Mouse (Mus musculus) forebrain, embryonic 13.5 days (tissue): ENCODE measurements around the gene Klhl26. TPM values are rescaled to one million over a fixed set of nuclear protein-coding genes. Genes with fewer than 3 reads are reported as not detected.

Experiments
- ATAC-seq: fragments of 200-750 bp; cut with Nextera tagmentation; 2 replicates; pipeline ENCODE4 v1.8.0; 2017
- H3K27ac ChIP-seq: fragments of 300-500 bp; sonication (generic); 2 replicates; pipeline ENCODE4 v1.5.1; 2015; ENCODE audit warnings: inconsistent platforms, mild to moderate bottlenecking, moderate library complexity
- H3K27me3 ChIP-seq: fragments of 300-500 bp; sonication (generic); 2 replicates; pipeline ENCODE4 v1.6.1; 2015; ENCODE audit warnings: mild to moderate bottlenecking, inconsistent platforms
- H3K36me3 ChIP-seq: fragments of 300-500 bp; sonication (generic); 2 replicates; pipeline ENCODE4 v1.6.1; 2015; ENCODE audit warnings: mild to moderate bottlenecking, inconsistent platforms; ENCODE audit not compliant: poor library complexity, severe bottlenecking
- H3K4me1 ChIP-seq: fragments of 300-500 bp; sonication (generic); 2 replicates; pipeline ENCODE4 v1.6.1; 2015; ENCODE audit warnings: inconsistent platforms
- H3K4me2 ChIP-seq: fragments of 300-500 bp; sonication (generic); 2 replicates; pipeline ENCODE4 v1.6.1; 2015; ENCODE audit warnings: inconsistent platforms, mild to moderate bottlenecking, moderate library complexity
- H3K4me3 ChIP-seq: fragments of 300-500 bp; sonication (generic); 2 replicates; pipeline ENCODE4 v1.5.1; 2015; ENCODE audit warnings: mild to moderate bottlenecking, inconsistent platforms
- H3K9ac ChIP-seq: fragments of 300-500 bp; sonication (generic); 2 replicates; pipeline ENCODE4 v1.6.1; 2015; ENCODE audit warnings: mild to moderate bottlenecking, inconsistent platforms
- H3K9me3 ChIP-seq: fragments of 300-500 bp; sonication (generic); replicated peaks from 2 replicates; pipeline ENCODE4 v1.6.1; 2016; ENCODE audit warnings: inconsistent platforms
- WGBS: fragments of 180-500 bp; shearing (Covaris S2); methylation state at CpG from one replicate; pipeline ENCODE4 v1.1.7; 2015; 5-methylcytosine and 5-hydroxymethylcytosine counted together
- polyA plus RNA-seq: library from polyadenylated mRNA; unstranded; fragments of >200 nt; fragmentation: Nextera tagmentation; extraction: Ambion mirVana; gene quantifications from 2 replicates; pipeline ENCODE4 v1.2.1, GENCODE M21; 2015

Gene Klhl26
- polyA plus RNA-seq, 1 experiment from 2014 or later = 15.3 TPM

DNA sequence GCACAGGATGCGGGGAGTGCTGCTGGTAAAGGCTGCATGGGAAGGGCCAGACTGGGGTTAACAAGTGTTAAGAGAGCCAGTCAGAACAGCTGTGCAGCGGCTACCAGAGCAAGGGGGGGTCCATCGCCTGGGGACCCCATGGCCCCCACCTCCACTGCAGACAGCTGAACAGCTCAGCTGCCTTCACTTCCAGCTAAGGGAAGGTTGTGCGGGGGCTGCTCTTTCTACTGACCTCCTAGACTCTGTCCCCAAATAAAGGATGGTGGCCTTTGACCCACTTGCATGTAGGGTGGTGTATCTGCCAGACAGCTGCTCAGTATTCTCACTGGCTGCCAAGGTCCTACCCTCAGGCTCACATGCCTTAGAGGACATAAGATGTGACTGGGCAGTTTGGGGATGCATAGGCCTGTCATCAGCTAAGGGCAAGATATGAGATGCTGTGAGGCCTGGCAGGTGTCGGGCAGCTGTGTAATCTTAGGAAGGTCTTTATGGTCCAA, 9.5 kb downstream of the Klhl26 start:
- Histone ChIP-seq H3K4me2 (no peak overlapping the region), H3K9ac (0 out of 2 replicates have a peak overlapping the region, but pooled peaks have one; percentile 8), H3K9me3 (no peaks in the 10 kb centered on the region)

GRCm38 (mm10) chr8:70466771-70467170, 10.0 kb downstream of the Klhl26 start:
- ATAC-seq = no peak
- Histone ChIP-seq H3K9me3 (no peaks in the 10 kb centered on the region), H3K27me3 (no peaks in the 10 kb centered on the region), H3K4me3 (no peak overlapping the region), H3K9ac (0 out of 2 replicates have a peak overlapping the region, but pooled peaks have one; percentile 8), H3K27ac (no peak overlapping the region), H3K4me2 (no peak overlapping the region), H3K4me1 (peaks cover 6% of the 10 kb centered on the region; the same call in 1 of the 2 replicates), H3K36me3 (peaks cover 9% of the 10 kb centered on the region; the same call in 1 of the 2 replicates)
- WGBS = 81% methylated on average over 11 of the region's 11 CpGs

More for the DNA sequence above, 9.5 kb downstream of the Klhl26 start:
- no peak overlapping the region for H3K4me3 ChIP-seq
- 84% methylated on average over 5 of the region's 5 CpGs for WGBS
- H3K27me3 ChIP-seq = no peaks in the 10 kb centered on the region
- ATAC-seq = no peak
- H3K27ac ChIP-seq = no peak overlapping the region
- H3K4me1 ChIP-seq = peaks cover 6% of the 10 kb centered on the region; the same call in 1 of the 2 replicates
- peaks cover 9% of the 10 kb centered on the region; the same call in 1 of the 2 replicates for H3K36me3 ChIP-seq

- no peaks in the 10 kb centered on the region for H3K27me3 ChIP-seq
- WGBS = 91% methylated on average over 4 of the region's 4 CpGs
These were observed 10.5 kb downstream of the Klhl26 start for GRCm38 (mm10) chr8:70466305-70466704.

DNA sequence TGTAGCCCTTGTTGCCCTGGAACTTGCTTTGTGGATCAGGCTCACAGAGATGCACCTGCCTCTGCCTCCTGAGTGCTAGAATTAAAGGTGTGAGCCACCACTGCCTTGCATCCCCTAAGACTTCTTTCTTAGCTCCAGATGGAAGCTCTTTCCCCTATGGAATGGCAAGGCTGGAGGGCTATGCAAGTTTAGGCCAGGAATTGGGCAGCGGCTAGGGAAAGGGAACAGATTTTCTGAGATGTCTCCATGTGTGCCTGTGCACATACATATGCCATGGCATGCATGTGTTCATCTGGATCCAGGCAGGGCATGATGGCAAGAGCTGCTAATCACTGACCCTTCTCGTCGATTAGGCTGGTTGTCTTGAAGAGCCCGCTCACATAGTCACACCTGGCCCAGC, 11.1 kb downstream of the Klhl26 start:
- Histone ChIP-seq H3K4me1 (peaks cover 6% of the 10 kb centered on the region; the same call in 1 of the 2 replicates), H3K4me3 (no peak overlapping the region), H3K27ac (no peak overlapping the region), H3K27me3 (no peaks in the 10 kb centered on the region), H3K4me2 (no peak overlapping the region), H3K9me3 (no peaks in the 10 kb centered on the region), H3K36me3 (peaks cover 7% of the 10 kb centered on the region; the same call in 1 of the 2 replicates), H3K9ac (no peak overlapping the region)
- WGBS = 94% methylated on average over 4 of the region's 4 CpGs
- no peak for ATAC-seq

More at GRCm38 (mm10) chr8:70466305-70466704, 10.5 kb downstream of the Klhl26 start:
- ATAC-seq = no peak
- no peak overlapping the region for H3K4me3 ChIP-seq
- no peaks in the 10 kb centered on the region for H3K9me3 ChIP-seq
- no peak overlapping the region for H3K27ac ChIP-seq
- peaks cover 6% of the 10 kb centered on the region; the same call in 1 of the 2 replicates for H3K4me1 ChIP-seq
- no peak overlapping the region for H3K4me2 ChIP-seq
- no peak overlapping the region for H3K9ac ChIP-seq
- H3K36me3 ChIP-seq = peaks cover 9% of the 10 kb centered on the region; the same call in 1 of the 2 replicates

DNA sequence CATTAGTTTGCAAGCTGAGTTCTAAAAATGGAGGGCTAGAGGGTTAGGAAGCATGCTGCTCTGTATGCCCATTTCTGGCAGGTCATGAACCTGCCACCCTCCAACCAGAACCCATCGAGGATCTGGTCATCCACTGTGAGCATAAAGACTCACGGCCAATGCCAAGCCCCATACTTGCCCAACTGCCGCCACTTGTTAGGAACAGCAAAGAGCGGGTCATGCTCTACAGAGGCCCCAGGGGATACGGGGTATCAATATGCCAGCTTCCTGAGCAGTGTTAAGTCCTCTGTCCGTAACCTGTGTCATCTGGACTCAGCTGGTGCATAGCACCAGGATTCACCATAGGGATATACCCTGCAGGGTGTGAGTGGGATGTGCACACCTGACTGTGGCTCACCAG, 12.6 kb downstream of the Klhl26 start:
- no peak overlapping the region for H3K4me3 ChIP-seq
- WGBS = 91% methylated on average over 6 of the region's 6 CpGs
- no peak for ATAC-seq

GRCm38 (mm10) chr8:70463306-70463705, 13.5 kb downstream of the Klhl26 start:
- no peaks in the 10 kb centered on the region for H3K27me3 ChIP-seq
- no peak overlapping the region for H3K4me3 ChIP-seq
- peaks cover 6% of the 10 kb centered on the region; the same call in 1 of the 2 replicates for H3K4me1 ChIP-seq
- no peaks in the 10 kb centered on the region; the same call in 1 of the 2 replicates for H3K9me3 ChIP-seq
- no peak for ATAC-seq
- 0 out of 2 replicates have a peak overlapping the region, but pooled peaks have one; percentile 6 for H3K9ac ChIP-seq
- no peak overlapping the region for H3K4me2 ChIP-seq
- WGBS = 63% methylated on average over 4 of the region's 4 CpGs
- H3K27ac ChIP-seq = no peak overlapping the region
- H3K36me3 ChIP-seq = 0 out of 2 replicates have a peak, but pooled peaks cover 10% of the 10 kb centered on the region

More for the DNA sequence above, 12.6 kb downstream of the Klhl26 start:
- Histone ChIP-seq H3K4me2 (no peak overlapping the region), H3K27me3 (no peaks in the 10 kb centered on the region), H3K27ac (no peak overlapping the region), H3K9ac (0 out of 2 replicates have a peak overlapping the region, but pooled peaks have one; percentile 6), H3K9me3 (no peaks in the 10 kb centered on the region; the same call in 1 of the 2 replicates), H3K4me1 (peaks cover 6% of the 10 kb centered on the region; the same call in 1 of the 2 replicates), H3K36me3 (0 out of 2 replicates have a peak, but pooled peaks cover 10% of the 10 kb centered on the region)

- H3K4me2 ChIP-seq = no peak overlapping the region
- no peak overlapping the region for H3K4me3 ChIP-seq
- H3K9me3 ChIP-seq = no peaks in the 10 kb centered on the region; the same call in 1 of the 2 replicates
- H3K27me3 ChIP-seq = no peaks in the 10 kb centered on the region
- H3K4me1 ChIP-seq = peaks cover 6% of the 10 kb centered on the region; the same call in 1 of the 2 replicates
- no peak overlapping the region for H3K27ac ChIP-seq
- WGBS = 89% methylated on average over 8 of the region's 8 CpGs
- ATAC-seq = no peak
- H3K9ac ChIP-seq = no peak overlapping the region
- 0 out of 2 replicates have a peak, but pooled peaks cover 10% of the 10 kb centered on the region for H3K36me3 ChIP-seq
These were observed 14.3 kb downstream of the Klhl26 start for GRCm38 (mm10) chr8:70462516-70462813.

DNA sequence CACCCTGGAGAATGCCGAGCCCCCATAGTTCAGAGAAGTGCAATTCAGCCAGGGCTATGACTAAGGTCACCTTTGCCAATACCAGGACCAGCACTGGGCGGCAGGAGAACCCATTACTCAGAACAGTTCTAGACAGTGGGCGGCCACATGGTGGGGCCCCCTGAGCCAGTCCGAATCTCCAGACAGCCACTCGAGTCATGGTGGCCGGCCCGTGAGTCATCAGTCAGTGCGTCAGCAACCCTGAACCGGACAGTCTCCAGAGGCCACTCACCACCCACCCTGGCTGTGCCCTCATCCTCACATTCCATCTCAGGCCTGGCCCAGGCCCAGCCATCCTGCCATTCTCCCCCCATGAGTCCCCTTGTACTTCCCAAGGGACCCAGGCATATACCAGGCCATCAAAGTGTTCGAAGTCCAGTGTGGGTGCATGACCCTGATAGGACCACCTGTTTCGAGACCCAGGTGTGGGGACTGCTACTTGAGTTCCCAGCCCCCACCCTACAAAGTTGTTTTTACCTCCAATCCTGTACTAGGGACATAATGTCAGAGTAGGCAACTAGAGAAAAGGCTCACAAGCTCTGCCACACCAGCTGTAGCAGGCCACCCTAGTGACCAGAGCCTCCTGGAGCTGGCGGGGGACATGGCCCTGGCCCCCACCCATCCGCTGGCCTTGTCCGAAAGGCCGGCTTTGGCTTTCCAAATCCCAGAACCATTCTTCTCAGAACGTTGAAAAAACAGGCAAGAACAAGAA, 14.8 kb downstream of the Klhl26 start:
- Histone ChIP-seq H3K9ac (no peak overlapping the region), H3K4me2 (no peak overlapping the region), H3K9me3 (no peaks in the 10 kb centered on the region; the same call in 1 of the 2 replicates), H3K4me3 (no peak overlapping the region), H3K27ac (no peak overlapping the region), H3K27me3 (no peaks in the 10 kb centered on the region), H3K4me1 (peaks cover 6% of the 10 kb centered on the region; the same call in 1 of the 2 replicates), H3K36me3 (0 out of 2 replicates have a peak, but pooled peaks cover 10% of the 10 kb centered on the region)
- WGBS = 92% methylated on average over 16 of the region's 16 CpGs
- ATAC-seq = no peak

DNA sequence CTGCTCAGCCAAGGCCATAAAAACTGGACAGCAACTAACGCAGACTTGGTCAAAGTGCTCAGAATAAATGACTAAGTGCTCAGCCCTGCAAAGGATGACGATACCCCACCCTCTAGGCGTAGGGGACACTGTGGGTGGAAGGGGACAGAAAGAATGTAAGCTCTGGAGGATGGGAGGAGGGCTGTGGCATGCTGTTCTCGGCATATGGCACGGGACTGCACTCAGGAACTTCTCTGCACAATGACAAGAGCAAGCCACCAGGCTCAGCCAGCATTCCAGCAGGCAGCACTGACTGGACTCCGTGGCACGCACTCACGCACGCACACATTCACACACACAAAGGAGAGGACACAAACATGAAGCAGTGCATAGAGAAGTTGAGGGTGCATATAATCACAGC, 16.2 kb downstream of the Klhl26 start:
- Histone ChIP-seq H3K27me3 (no peaks in the 10 kb centered on the region), H3K4me3 (no peak overlapping the region), H3K9ac (no peak overlapping the region), H3K36me3 (0 out of 2 replicates have a peak, but pooled peaks cover 6% of the 10 kb centered on the region), H3K27ac (no peak overlapping the region), H3K4me1 (peaks cover 6% of the 10 kb centered on the region; the same call in 1 of the 2 replicates), H3K4me2 (no peak overlapping the region), H3K9me3 (no peaks in the 10 kb centered on the region; the same call in 1 of the 2 replicates)
- 84% methylated on average over 9 of the region's 9 CpGs for WGBS
- no peak for ATAC-seq

DNA sequence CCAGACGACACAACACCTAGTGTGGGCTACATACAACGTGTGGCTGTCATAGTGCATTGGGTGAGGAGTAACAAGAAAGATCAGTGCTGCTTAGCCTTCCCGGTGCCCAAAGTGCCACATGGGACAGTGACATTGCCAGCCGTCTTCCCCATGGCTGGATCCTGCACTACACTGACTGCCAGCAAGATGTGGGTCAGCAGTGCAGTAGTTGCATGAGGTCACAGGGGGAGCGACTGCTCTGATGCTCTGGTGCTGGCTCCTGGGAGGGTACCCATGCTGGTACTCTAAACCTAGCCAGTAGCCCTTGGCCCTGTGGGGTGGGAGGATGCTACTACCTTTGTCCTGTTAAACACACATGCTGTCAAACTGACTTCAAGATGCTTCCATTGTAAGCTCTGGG, 16.6 kb downstream of the Klhl26 start:
- Histone ChIP-seq H3K4me1 (peaks cover 6% of the 10 kb centered on the region; the same call in 1 of the 2 replicates), H3K27ac (no peak overlapping the region), H3K36me3 (0 out of 2 replicates have a peak, but pooled peaks cover 6% of the 10 kb centered on the region), H3K4me3 (no peak overlapping the region), H3K4me2 (no peak overlapping the region), H3K9ac (no peak overlapping the region), H3K27me3 (no peaks in the 10 kb centered on the region), H3K9me3 (no peaks in the 10 kb centered on the region; the same call in 1 of the 2 replicates)
- WGBS = 87% methylated on average over 5 of the region's 5 CpGs
- ATAC-seq = no peak

GRCm38 (mm10) chr8:70459636-70460035, 17.1 kb downstream of the Klhl26 start:
- Histone ChIP-seq H3K36me3 (0 out of 2 replicates have a peak, but pooled peaks cover 6% of the 10 kb centered on the region), H3K27ac (no peak overlapping the region), H3K9me3 (no peaks in the 10 kb centered on the region; the same call in 1 of the 2 replicates), H3K4me2 (no peak overlapping the region), H3K27me3 (no peaks in the 10 kb centered on the region), H3K9ac (no peak overlapping the region), H3K4me3 (no peak overlapping the region), H3K4me1 (peaks cover 6% of the 10 kb centered on the region; the same call in 1 of the 2 replicates)
- ATAC-seq = no peak
- 95% methylated on average over 2 of the region's 2 CpGs for WGBS

GRCm38 (mm10) chr8:70458462-70458861, 18.3 kb downstream of the Klhl26 start:
- no peak overlapping the region for H3K9ac ChIP-seq
- ATAC-seq = no peak
- H3K27me3 ChIP-seq = no peaks in the 10 kb centered on the region
- 0 out of 2 replicates have a peak, but pooled peaks cover 6% of the 10 kb centered on the region for H3K36me3 ChIP-seq
- no peak overlapping the region for H3K27ac ChIP-seq
- no peaks in the 10 kb centered on the region; the same call in 1 of the 2 replicates for H3K9me3 ChIP-seq
- 82% methylated on average over 3 of the region's 3 CpGs for WGBS
- H3K4me3 ChIP-seq = no peak overlapping the region
- H3K4me1 ChIP-seq = peaks cover 3% of the 10 kb centered on the region; the same call in 1 of the 2 replicates
- H3K4me2 ChIP-seq = no peak overlapping the region
